Mouse (Mus musculus) midbrain, embryonic 12.5 days (tissue): ENCODE measurements around the gene Ccnf. TPM values are rescaled to one million over a fixed set of nuclear protein-coding genes. Genes with fewer than 3 reads are reported as not detected.

ENCODE experiments used
- ATAC-seq: fragments of 200-750 bp; cut with Nextera tagmentation; 2 replicates; pipeline ENCODE4 v1.8.0; 2017; ENCODE audit warnings: low read depth, moderate TSS enrichment, moderate library complexity; ENCODE audit not compliant: low FRiP score
- H3K27ac ChIP-seq: fragments of 300-500 bp; sonication (generic); replicated peaks from 2 replicates; pipeline ENCODE4 v1.5.1; 2016; ENCODE audit warnings: mild to moderate bottlenecking
- H3K27me3 ChIP-seq: fragments of 300-500 bp; sonication (generic); 2 replicates; pipeline ENCODE4 v1.6.1; 2016; ENCODE audit warnings: mild to moderate bottlenecking
- H3K36me3 ChIP-seq: fragments of 300-500 bp; sonication (generic); 2 replicates; pipeline ENCODE4 v1.6.1; 2016
- H3K4me1 ChIP-seq: fragments of 300-500 bp; sonication (generic); 2 replicates; pipeline ENCODE4 v1.6.1; 2016
- H3K4me2 ChIP-seq: fragments of 300-500 bp; sonication (generic); replicated peaks from 2 replicates; pipeline ENCODE4 v1.6.1; 2016; ENCODE audit warnings: mild to moderate bottlenecking, moderate library complexity
- H3K4me3 ChIP-seq: fragments of 300-500 bp; sonication (generic); 2 replicates; pipeline ENCODE4 v1.5.1; 2016; ENCODE audit warnings: mild to moderate bottlenecking
- H3K9ac ChIP-seq: fragments of 300-500 bp; sonication (generic); replicated peaks from 2 replicates; pipeline ENCODE4 v1.6.1; 2016; ENCODE audit warnings: mild to moderate bottlenecking, moderate library complexity
- H3K9me3 ChIP-seq: fragments of 300-500 bp; sonication (generic); 2 replicates; pipeline ENCODE4 v1.6.1; 2016; ENCODE audit warnings: mild to moderate bottlenecking
- whole genome bisulfite sequencing: fragments of 180-500 bp; shearing (Covaris S2); methylation state at CpG from one replicate; pipeline ENCODE4 v1.1.7; 2016; 5-methylcytosine and 5-hydroxymethylcytosine counted together
- polyA plus RNA-seq: library from polyadenylated mRNA; unstranded; fragments of >200 nt; fragmentation: Nextera tagmentation; extraction: Ambion mirVana; gene quantifications from 2 replicates; pipeline ENCODE4 v1.2.1, GENCODE M21; 2016

Ccnf gene
- polyA plus RNA-seq, 1 experiment from 2014 or later, result 77.3 TPM

DNA sequence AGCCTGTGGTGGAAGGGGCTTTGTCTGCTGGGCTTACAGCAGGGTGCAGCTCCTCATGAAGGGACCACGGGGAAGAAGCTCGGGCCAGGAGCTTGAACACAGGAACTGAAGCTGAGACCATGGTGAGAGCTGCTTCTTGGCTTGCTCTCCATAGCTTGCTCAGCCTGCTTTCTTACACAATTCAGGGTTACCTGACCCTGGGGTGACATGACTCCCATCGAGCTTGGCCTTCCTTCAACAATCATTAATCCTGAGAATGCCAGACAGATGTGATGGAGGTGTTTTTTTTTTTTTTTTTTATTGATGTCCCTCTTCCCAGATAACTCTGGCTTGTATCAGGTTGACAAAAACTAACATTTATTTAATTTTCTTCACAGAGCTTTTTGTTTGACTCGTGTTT is 7.7 kb upstream of the Ccnf start:
- no peaks in the 10 kb centered on the region for H3K36me3 ChIP-seq
- no peak overlapping the region for H3K4me3 ChIP-seq
- H3K27me3 ChIP-seq, result no peaks in the 10 kb centered on the region
- H3K4me2 ChIP-seq, result no peak overlapping the region
- ATAC-seq, result no peak
- H3K4me1 ChIP-seq, result no peaks in the 10 kb centered on the region
- H3K27ac ChIP-seq, result no peak overlapping the region
- H3K9me3 ChIP-seq, result no peaks in the 10 kb centered on the region
- 75% methylated on average over 4 of the region's 4 CpGs for WGBS
- no peak overlapping the region for H3K9ac ChIP-seq

GRCm38 (mm10) chr17:24252329-24252728 is 1.0 kb upstream of the Ccnf start:
- H3K4me2 ChIP-seq, result peak overlapping the region; percentile 75; the same call in 1 of the 2 replicates

GRCm38 (mm10) chr17:24250988-24251319 is 330 bp downstream of the Ccnf start:
- no peak for ATAC-seq
- H3K4me2 ChIP-seq, result peak overlapping the region; percentile 75
- peak overlapping the region; percentile 65; the same call in 1 of the 2 replicates for H3K27ac ChIP-seq
- peak overlapping the region; percentile 78 for H3K4me3 ChIP-seq
- under 1% methylated on average over 32 of the region's 32 CpGs for WGBS
- peaks cover 10% of the 10 kb centered on the region for H3K4me1 ChIP-seq
- H3K9me3 ChIP-seq, result no peaks in the 10 kb centered on the region
- H3K27me3 ChIP-seq, result no peaks in the 10 kb centered on the region
- H3K9ac ChIP-seq, result peak overlapping the region; percentile 81
- peaks cover 23% of the 10 kb centered on the region for H3K36me3 ChIP-seq

More at GRCm38 (mm10) chr17:24252329-24252728, 1.0 kb upstream of the Ccnf start:
- WGBS, result 96% methylated on average over 2 of the region's 2 CpGs
- Histone ChIP-seq H3K9ac (no peak overlapping the region), H3K4me3 (no peak overlapping the region), H3K9me3 (no peaks in the 10 kb centered on the region), H3K36me3 (peaks cover 16% of the 10 kb centered on the region), H3K4me1 (peaks cover 10% of the 10 kb centered on the region), H3K27me3 (no peaks in the 10 kb centered on the region), H3K27ac (no peak overlapping the region)
- ATAC-seq, result no peak

DNA sequence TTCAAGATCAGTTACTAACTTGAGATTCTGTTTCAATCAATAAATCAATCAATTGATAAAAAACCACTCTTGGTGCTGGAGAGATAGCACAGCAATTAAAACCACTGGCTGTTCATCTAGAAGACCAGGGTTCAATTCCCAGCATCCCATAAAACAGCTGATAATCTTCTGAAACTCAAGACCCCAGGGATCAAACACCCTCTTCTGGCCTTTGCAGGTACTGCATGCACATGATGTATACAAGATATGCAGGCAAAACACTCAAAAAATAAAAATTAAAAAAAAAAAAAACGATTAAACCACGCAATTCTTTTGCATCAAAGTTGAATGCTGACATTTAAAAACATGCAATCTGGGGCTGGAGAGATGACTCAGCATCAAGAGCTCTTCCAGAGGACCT is 2.6 kb downstream of the Ccnf start:
- WGBS, result 98% methylated on average over 2 of the region's 2 CpGs
- no peak overlapping the region for H3K4me2 ChIP-seq
- no peak overlapping the region for H3K4me3 ChIP-seq
- 0 out of 2 replicates have a peak, but pooled peaks cover 13% of the 10 kb centered on the region for H3K9me3 ChIP-seq
- H3K27ac ChIP-seq, result no peak overlapping the region
- peaks cover 41% of the 10 kb centered on the region for H3K36me3 ChIP-seq
- peaks cover 10% of the 10 kb centered on the region for H3K4me1 ChIP-seq
- no peak overlapping the region for H3K9ac ChIP-seq
- no peaks in the 10 kb centered on the region for H3K27me3 ChIP-seq
- no peak for ATAC-seq

- WGBS, result 97% methylated on average over 8 of the region's 8 CpGs
- no peak for ATAC-seq
- no peak overlapping the region for H3K9ac ChIP-seq
- no peaks in the 10 kb centered on the region for H3K27me3 ChIP-seq
- no peak overlapping the region for H3K4me3 ChIP-seq
- H3K27ac ChIP-seq, result no peak overlapping the region
- peaks cover 84% of the 10 kb centered on the region for H3K36me3 ChIP-seq
- H3K4me1 ChIP-seq, result no peaks in the 10 kb centered on the region
- H3K4me2 ChIP-seq, result no peak overlapping the region
- 0 out of 2 replicates have a peak, but pooled peaks cover 13% of the 10 kb centered on the region for H3K9me3 ChIP-seq
Observed at GRCm38 (mm10) chr17:24244061-24244460, 7.2 kb downstream of the Ccnf start.

- no peak overlapping the region for H3K4me3 ChIP-seq
- H3K4me2 ChIP-seq, result no peak overlapping the region
- 87% methylated on average over 4 of the region's 4 CpGs for WGBS
- H3K9me3 ChIP-seq, result 0 out of 2 replicates have a peak, but pooled peaks cover 13% of the 10 kb centered on the region
- no peaks in the 10 kb centered on the region for H3K27me3 ChIP-seq
- no peak overlapping the region for H3K9ac ChIP-seq
- H3K27ac ChIP-seq, result no peak overlapping the region
- H3K4me1 ChIP-seq, result no peaks in the 10 kb centered on the region
- H3K36me3 ChIP-seq, result peaks cover 84% of the 10 kb centered on the region
- ATAC-seq, result no peak
Observed at GRCm38 (mm10) chr17:24243311-24243969, 7.8 kb downstream of the Ccnf start.

GRCm38 (mm10) chr17:24236921-24237320 is 14.4 kb downstream of the Ccnf start:
- H3K9me3 ChIP-seq, result no peaks in the 10 kb centered on the region
- ATAC-seq, result no peak
- H3K4me2 ChIP-seq, result no peak overlapping the region
- H3K4me1 ChIP-seq, result no peaks in the 10 kb centered on the region
- peaks cover 96% of the 10 kb centered on the region for H3K36me3 ChIP-seq
- H3K9ac ChIP-seq, result no peak overlapping the region
- no peak overlapping the region for H3K4me3 ChIP-seq
- H3K27ac ChIP-seq, result no peak overlapping the region
- 95% methylated on average over 7 of the region's 7 CpGs for WGBS
- no peaks in the 10 kb centered on the region for H3K27me3 ChIP-seq

- no peak for ATAC-seq
- Histone ChIP-seq H3K4me3 (no peak overlapping the region), H3K4me2 (no peak overlapping the region), H3K9ac (no peak overlapping the region), H3K4me1 (no peaks in the 10 kb centered on the region), H3K9me3 (no peaks in the 10 kb centered on the region), H3K27me3 (no peaks in the 10 kb centered on the region), H3K36me3 (peaks cover 96% of the 10 kb centered on the region), H3K27ac (no peak overlapping the region)
- WGBS, result 90% methylated on average over 1 of the region's 1 CpGs
Observed at GRCm38 (mm10) chr17:24236479-24236878, 14.8 kb downstream of the Ccnf start.

- Histone ChIP-seq H3K4me1 (no peaks in the 10 kb centered on the region), H3K36me3 (peaks cover 94% of the 10 kb centered on the region), H3K9me3 (no peaks in the 10 kb centered on the region), H3K4me3 (no peak overlapping the region), H3K4me2 (no peak overlapping the region), H3K27ac (no peak overlapping the region), H3K9ac (no peak overlapping the region), H3K27me3 (no peaks in the 10 kb centered on the region)
- ATAC-seq, result no peak
- WGBS, result 94% methylated on average over 7 of the region's 7 CpGs
Observed at GRCm38 (mm10) chr17:24227941-24228340, 23.3 kb downstream of the Ccnf start.

DNA sequence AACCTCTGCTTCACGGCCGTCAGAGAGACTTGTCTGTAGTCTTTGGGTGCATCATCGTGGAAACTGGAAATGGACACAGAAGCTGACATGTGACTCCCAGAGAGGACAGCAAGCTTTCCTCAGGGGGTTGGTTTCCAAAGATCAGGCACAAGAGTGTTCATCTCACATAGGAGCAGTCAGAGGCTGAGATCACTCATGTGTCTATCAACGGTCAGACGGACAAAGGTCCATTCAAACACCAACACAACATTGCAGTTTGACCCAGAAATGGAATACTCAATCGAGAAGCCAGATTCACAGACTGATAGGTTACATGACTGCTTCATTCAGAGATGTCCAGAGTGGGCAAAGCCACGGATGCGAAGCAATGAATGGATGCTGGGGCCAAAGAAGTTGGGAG is 24.6 kb downstream of the Ccnf start:
- H3K9me3 ChIP-seq, result no peaks in the 10 kb centered on the region
- H3K4me2 ChIP-seq, result no peak overlapping the region
- ATAC-seq, result no peak
- H3K36me3 ChIP-seq, result peaks cover 89% of the 10 kb centered on the region
- WGBS, result 91% methylated on average over 8 of the region's 8 CpGs
- H3K27ac ChIP-seq, result no peak overlapping the region
- no peaks in the 10 kb centered on the region for H3K4me1 ChIP-seq
- no peak overlapping the region for H3K9ac ChIP-seq
- H3K27me3 ChIP-seq, result no peaks in the 10 kb centered on the region
- no peak overlapping the region for H3K4me3 ChIP-seq

DNA sequence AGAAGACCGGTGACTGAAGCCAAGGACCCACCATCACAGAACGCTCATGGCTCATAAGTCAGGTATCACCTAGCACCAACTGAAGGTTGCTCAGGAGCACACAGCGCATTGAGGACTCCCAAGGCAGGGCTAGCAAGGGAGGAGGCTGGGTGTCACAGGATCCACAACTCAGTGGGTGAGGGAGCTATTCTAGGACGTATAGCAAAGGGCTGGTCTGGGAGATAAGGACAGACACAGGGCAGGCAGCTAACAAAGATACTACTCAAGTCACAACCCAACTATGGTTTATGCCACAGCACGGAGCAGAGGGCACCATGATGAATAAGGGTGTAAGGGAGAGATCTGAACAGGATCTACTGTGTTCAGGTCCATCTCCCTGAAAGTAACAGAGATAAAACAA is 25.4 kb downstream of the Ccnf start:
- no peak for ATAC-seq
- H3K4me2 ChIP-seq, result no peak overlapping the region
- WGBS, result 91% methylated on average over 5 of the region's 5 CpGs
- H3K36me3 ChIP-seq, result peaks cover 81% of the 10 kb centered on the region
- no peak overlapping the region for H3K4me3 ChIP-seq
- no peak overlapping the region for H3K27ac ChIP-seq
- H3K27me3 ChIP-seq, result no peaks in the 10 kb centered on the region
- no peaks in the 10 kb centered on the region for H3K9me3 ChIP-seq
- no peak overlapping the region for H3K9ac ChIP-seq
- peaks cover 3% of the 10 kb centered on the region for H3K4me1 ChIP-seq

DNA sequence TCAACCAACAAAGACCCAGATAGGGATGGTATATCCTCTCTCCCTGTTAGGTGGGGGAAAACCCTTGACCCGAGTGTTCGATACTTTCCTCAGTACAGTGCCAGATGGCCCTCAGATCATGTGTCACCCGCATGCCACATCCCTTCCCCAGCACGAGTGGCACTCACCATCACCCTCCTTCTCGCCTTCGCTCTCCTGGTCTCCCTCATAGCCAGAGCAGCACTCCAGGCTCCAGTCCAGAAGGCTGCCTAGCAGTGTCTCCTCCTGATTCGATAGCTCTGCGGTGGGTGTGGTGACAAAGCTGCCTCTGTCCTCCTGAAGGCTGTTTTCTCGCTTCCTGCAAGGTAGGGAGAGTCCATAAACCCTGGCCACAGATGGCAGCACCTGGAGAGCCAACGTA is 26.5 kb downstream of the Ccnf start:
- Histone ChIP-seq H3K9ac (no peak overlapping the region), H3K27me3 (no peaks in the 10 kb centered on the region), H3K36me3 (peaks cover 70% of the 10 kb centered on the region), H3K4me3 (no peak overlapping the region), H3K4me1 (peaks cover 9% of the 10 kb centered on the region), H3K9me3 (no peaks in the 10 kb centered on the region), H3K27ac (no peak overlapping the region), H3K4me2 (no peak overlapping the region)
- no peak for ATAC-seq
- 92% methylated on average over 10 of the region's 10 CpGs for WGBS

GRCm38 (mm10) chr17:24223513-24223912 is 27.8 kb downstream of the Ccnf start:
- Histone ChIP-seq H3K4me3 (no peak overlapping the region), H3K27ac (no peak overlapping the region), H3K9me3 (no peaks in the 10 kb centered on the region), H3K36me3 (peaks cover 63% of the 10 kb centered on the region), H3K27me3 (no peaks in the 10 kb centered on the region), H3K4me2 (no peak overlapping the region), H3K4me1 (peaks cover 18% of the 10 kb centered on the region), H3K9ac (no peak overlapping the region)
- no peak for ATAC-seq
- WGBS, result 87% methylated on average over 5 of the region's 5 CpGs
